Mouse (Mus musculus) intestine, embryonic 14.5 days (tissue): ENCODE results near the gene Rab30. TPM values are rescaled to one million over a fixed set of nuclear protein-coding genes. Genes with fewer than 3 reads are reported as not detected.

Experiments used
- ATAC-seq: fragments of 200-750 bp; cut with Nextera tagmentation; replicated peaks from 2 replicates; pipeline ENCODE4 v1.8.0; 2017; ENCODE audit warnings: low read depth, moderate number of reproducible peaks, moderate TSS enrichment, moderate library complexity; ENCODE audit not compliant: low FRiP score, low TSS enrichment
- DNase-seq: peaks from one replicate; pipeline ENCODE4 v3.0.0-alpha.2; 2018; ENCODE audit warnings: low spot score
- H3K27ac ChIP-seq: fragments of 300-500 bp; sonication (generic); 2 replicates; pipeline ENCODE4 v1.5.1; 2014; ENCODE audit warnings: low read depth, mild to moderate bottlenecking, control low read depth
- H3K27me3 ChIP-seq: fragments of 300-500 bp; sonication (generic); replicated peaks from 2 replicates; pipeline ENCODE4 v1.6.1; 2014; ENCODE audit warnings: low read length, control low read depth; ENCODE audit not compliant: control insufficient read depth, insufficient read depth
- H3K36me3 ChIP-seq: fragments of 300-500 bp; sonication (generic); 2 replicates; pipeline ENCODE4 v1.6.1; 2014; ENCODE audit warnings: low read length, control low read depth; ENCODE audit not compliant: control insufficient read depth, insufficient read depth
- H3K4me1 ChIP-seq: fragments of 300-500 bp; sonication (generic); replicated peaks from 2 replicates; pipeline ENCODE4 v1.6.1; 2014; ENCODE audit warnings: low read length, control low read depth, mixed read lengths; ENCODE audit not compliant: control insufficient read depth, insufficient read depth
- H3K4me2 ChIP-seq: fragments of 300-500 bp; sonication (generic); 2 replicates; pipeline ENCODE4 v1.6.1; 2014; ENCODE audit warnings: low read length
- H3K4me3 ChIP-seq: fragments of 300-500 bp; sonication (generic); 2 replicates; pipeline ENCODE4 v1.5.1; 2014; ENCODE audit warnings: low read depth, low read length, control low read depth, mixed read lengths
- H3K9ac ChIP-seq: fragments of 300-500 bp; sonication (generic); 2 replicates; pipeline ENCODE4 v1.6.1; 2014; ENCODE audit warnings: mild to moderate bottlenecking, low read length
- H3K9me3 ChIP-seq: fragments of 300-500 bp; sonication (generic); 2 replicates; pipeline ENCODE4 v1.6.1; 2016; ENCODE audit warnings: low read length, control low read depth; ENCODE audit not compliant: control insufficient read depth
- WGBS: fragments of 180-500 bp; shearing (Covaris S2); extraction: QIAGEN DNeasy Blood & Tissue Kit; methylation state at CpG from one replicate; pipeline ENCODE4 v1.1.7; 2014; 5-methylcytosine and 5-hydroxymethylcytosine counted together
- polyA plus RNA-seq: library from polyadenylated mRNA; unstranded; fragments of >200 nt; fragmentation: Nextera tagmentation; extraction: Ambion mirVana; gene quantifications from 2 replicates; pipeline ENCODE4 v1.2.1, GENCODE M21; 2014

Gene Rab30
- polyA plus RNA-seq, 1 experiment from 2014 or later = 19.1 TPM

DNA sequence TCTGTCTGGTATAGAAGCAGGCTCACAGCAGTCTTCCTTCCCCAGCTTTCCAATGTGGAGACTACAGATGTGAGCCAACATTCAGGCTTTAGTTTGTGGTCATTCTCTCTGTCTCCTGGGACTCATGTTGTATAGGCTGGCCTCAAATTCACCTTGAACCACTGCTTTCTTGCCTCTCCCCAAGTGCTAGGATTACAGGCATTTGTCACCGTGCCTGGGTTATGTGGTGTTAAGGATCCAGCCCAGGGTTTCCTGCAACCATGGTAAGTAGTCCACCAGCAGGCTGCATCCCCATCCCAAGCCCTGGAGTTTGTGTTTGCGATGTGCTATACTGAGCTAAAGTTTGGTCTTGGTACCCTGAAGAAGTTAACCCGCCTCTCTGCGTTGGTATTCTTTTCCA lies 35.2 kb downstream of the Rab30 start:
- WGBS = 51% methylated on average over 4 of the region's 4 CpGs
- no peak for ATAC-seq
- Histone ChIP-seq H3K4me3 (no peak overlapping the region), H3K27ac (peak overlapping the region; percentile 75), H3K9me3 (no peaks in the 10 kb centered on the region), H3K4me2 (peak overlapping the region; percentile 43), H3K27me3 (no peaks in the 10 kb centered on the region), H3K36me3 (no peaks in the 10 kb centered on the region), H3K9ac (no peak overlapping the region), H3K4me1 (peaks cover 15% of the 10 kb centered on the region; the same call in 1 of the 2 replicates)
- DNase-seq = no peak

DNA sequence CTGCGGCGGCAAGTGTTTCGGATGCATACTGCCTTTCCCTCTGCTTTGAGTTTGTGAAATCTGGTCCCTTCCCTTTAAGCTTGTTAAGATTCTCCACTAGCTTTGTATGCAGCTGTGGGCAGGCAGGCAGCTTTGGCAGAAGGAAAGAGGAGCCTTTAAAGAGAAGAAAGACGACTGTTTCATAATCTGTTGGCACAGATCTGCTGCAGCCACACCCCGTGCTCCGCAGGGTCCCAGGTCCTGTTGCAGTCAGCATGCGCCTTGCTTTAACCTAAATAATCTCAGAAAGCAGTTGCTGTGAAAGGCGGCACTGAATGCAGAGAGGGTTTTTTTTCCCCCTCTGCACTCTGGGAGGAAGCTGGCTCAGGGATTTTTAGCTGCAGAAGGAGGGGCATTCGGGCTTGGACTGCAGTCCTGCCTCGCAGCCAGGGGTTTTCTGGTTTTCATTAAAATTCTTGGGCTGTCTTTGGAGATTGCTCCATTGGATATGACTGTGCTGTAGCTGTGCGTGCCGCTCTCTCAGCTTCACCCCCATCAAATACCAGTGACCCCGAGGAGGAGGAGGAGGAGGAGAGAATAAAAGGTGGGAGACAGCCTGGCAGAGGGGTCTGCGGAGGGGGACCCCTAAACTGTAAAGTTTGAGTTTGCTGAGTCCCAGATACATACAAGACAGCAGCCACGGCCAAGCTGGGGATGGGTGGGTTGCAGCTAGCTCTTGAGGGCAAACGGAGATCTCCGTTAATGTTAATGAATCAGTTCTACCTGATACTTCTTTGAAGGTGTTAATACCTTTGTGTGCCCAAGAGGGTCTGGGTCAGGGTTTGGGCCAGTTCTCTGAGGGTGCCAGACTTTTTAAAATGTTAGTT lies 35.9 kb downstream of the Rab30 start:
- no peaks in the 10 kb centered on the region for H3K9me3 ChIP-seq
- 29% methylated on average over 17 of the region's 17 CpGs for WGBS

DNA sequence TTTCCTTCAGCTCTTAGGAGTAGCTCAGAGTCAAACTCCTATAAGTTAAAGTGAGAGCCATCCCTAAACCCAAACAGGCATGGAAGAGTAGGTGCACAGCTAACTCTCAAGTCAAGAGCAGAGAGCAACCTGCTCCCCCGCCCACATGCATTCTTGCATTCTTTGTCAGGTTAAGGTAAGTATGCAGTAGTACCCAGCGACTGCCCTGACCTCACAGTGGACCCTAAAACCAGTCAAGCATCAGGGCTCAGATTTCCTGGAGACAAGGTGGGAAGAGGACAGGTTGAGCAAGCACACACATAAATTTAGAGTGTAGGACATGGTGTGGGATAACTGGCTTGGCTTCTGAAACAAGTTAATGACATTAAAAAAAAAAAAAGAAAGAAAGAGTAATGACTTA lies 37.7 kb downstream of the Rab30 start:
- WGBS = 69% methylated on average over 2 of the region's 2 CpGs
- no peak for ATAC-seq
- no peak overlapping the region for H3K9ac ChIP-seq

More for the DNA sequence above, 35.9 kb downstream of the Rab30 start:
- peak overlapping the region; percentile 6; the same call in 1 of the 2 replicates for H3K4me3 ChIP-seq
- DNase-seq (peak; percentile 65), ATAC-seq (0 out of 2 replicates have a peak, but pooled peaks have one; percentile 50)
- peaks cover 15% of the 10 kb centered on the region; the same call in 1 of the 2 replicates for H3K4me1 ChIP-seq
- H3K27ac ChIP-seq = peak overlapping the region; percentile 75
- no peaks in the 10 kb centered on the region for H3K36me3 ChIP-seq
- peak overlapping the region; percentile 43 for H3K4me2 ChIP-seq
- no peak overlapping the region for H3K9ac ChIP-seq
- H3K27me3 ChIP-seq = no peaks in the 10 kb centered on the region

GRCm38 (mm10) chr7:92781361-92781760 lies 40.0 kb downstream of the Rab30 start:
- Histone ChIP-seq H3K4me2 (no peak overlapping the region), H3K4me1 (peaks cover 9% of the 10 kb centered on the region; the same call in 1 of the 2 replicates), H3K27me3 (no peaks in the 10 kb centered on the region), H3K36me3 (no peaks in the 10 kb centered on the region), H3K9me3 (no peaks in the 10 kb centered on the region), H3K27ac (no peak overlapping the region), H3K9ac (no peak overlapping the region), H3K4me3 (no peak overlapping the region)
- WGBS = 83% methylated on average over 1 of the region's 1 CpGs
- ATAC-seq = no peak
- DNase-seq = no peak

More for the DNA sequence above, 37.7 kb downstream of the Rab30 start:
- no peaks in the 10 kb centered on the region for H3K27me3 ChIP-seq
- H3K9me3 ChIP-seq = no peaks in the 10 kb centered on the region
- H3K4me3 ChIP-seq = no peak overlapping the region
- no peak for DNase-seq
- H3K27ac ChIP-seq = no peak overlapping the region
- no peaks in the 10 kb centered on the region for H3K36me3 ChIP-seq
- H3K4me2 ChIP-seq = no peak overlapping the region
- peaks cover 15% of the 10 kb centered on the region; the same call in 1 of the 2 replicates for H3K4me1 ChIP-seq

GRCm38 (mm10) chr7:92781948-92782347 lies 40.5 kb downstream of the Rab30 start:
- Histone ChIP-seq H3K9me3 (no peaks in the 10 kb centered on the region), H3K9ac (no peak overlapping the region), H3K36me3 (no peaks in the 10 kb centered on the region), H3K27ac (no peak overlapping the region), H3K4me3 (no peak overlapping the region), H3K27me3 (no peaks in the 10 kb centered on the region), H3K4me1 (peaks cover 5% of the 10 kb centered on the region; the same call in 1 of the 2 replicates), H3K4me2 (no peak overlapping the region)
- 81% methylated on average over 3 of the region's 3 CpGs for WGBS
- ATAC-seq (no peak), DNase-seq (no peak)

DNA sequence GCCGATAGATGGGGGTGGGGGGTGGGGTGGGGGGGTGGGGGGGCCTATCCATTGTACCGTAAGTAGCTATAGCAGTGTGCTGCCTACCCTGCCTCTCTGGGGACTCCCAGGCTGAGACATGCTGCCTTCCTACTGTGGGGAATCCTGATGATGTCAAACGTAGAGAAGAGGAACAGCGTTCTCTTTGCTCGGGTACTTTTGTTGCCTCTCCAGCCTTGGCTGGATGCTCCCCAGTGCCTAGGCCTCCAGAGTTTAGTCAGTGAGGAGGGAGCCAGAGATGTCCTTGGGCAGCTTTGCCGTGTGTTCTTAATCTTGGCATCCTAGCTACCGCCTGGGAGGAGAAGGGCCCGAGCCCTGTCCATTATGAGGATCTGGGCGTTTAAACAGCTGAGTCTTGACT lies 41.1 kb downstream of the Rab30 start:
- no peak overlapping the region for H3K4me3 ChIP-seq
- ATAC-seq = no peak
- H3K27me3 ChIP-seq = no peaks in the 10 kb centered on the region
- H3K27ac ChIP-seq = no peak overlapping the region
- no peaks in the 10 kb centered on the region for H3K36me3 ChIP-seq
- H3K4me1 ChIP-seq = peaks cover 4% of the 10 kb centered on the region; the same call in 1 of the 2 replicates
- DNase-seq = no peak
- H3K9me3 ChIP-seq = no peaks in the 10 kb centered on the region
- H3K9ac ChIP-seq = no peak overlapping the region
- H3K4me2 ChIP-seq = no peak overlapping the region
- 74% methylated on average over 9 of the region's 9 CpGs for WGBS

DNA sequence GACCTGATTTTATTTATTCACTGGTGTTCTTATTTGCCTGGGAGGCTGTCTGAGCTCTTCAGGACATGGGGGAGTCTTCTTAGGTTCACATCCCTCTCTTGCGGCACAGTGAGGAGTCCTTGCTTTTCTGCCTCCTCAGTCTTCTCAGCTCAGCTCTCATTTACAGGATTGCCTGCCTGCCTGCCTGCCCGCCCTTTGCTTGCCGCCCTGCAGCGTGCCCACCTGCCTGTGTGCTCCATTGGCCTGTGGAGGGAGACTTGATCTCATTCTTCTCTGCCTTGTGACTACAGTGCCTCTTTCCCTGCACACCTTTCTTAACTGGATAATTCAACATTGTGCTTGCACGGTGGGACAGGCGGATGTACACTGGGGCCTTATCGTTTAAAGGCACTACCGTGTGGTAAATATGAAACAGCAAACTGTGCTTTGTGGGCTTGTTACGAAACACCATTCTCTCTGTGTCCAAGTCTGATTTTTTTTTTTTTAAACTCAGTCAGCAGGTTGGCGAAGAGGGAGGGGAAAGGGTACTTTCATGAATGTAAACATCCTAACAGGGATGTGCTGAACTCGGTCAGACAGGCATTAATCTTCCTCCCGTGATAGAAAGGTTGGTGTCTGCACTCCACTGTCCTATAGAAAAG lies 41.9 kb downstream of the Rab30 start:
- Histone ChIP-seq H3K9ac (no peak overlapping the region), H3K4me3 (no peak overlapping the region), H3K27ac (no peak overlapping the region), H3K4me1 (no peaks in the 10 kb centered on the region), H3K4me2 (no peak overlapping the region), H3K27me3 (no peaks in the 10 kb centered on the region), H3K9me3 (no peaks in the 10 kb centered on the region), H3K36me3 (no peaks in the 10 kb centered on the region)
- 52% methylated on average over 12 of the region's 12 CpGs for WGBS
- ATAC-seq (no peak), DNase-seq (no peak)

- H3K9me3 ChIP-seq = no peaks in the 10 kb centered on the region
- no peak overlapping the region for H3K9ac ChIP-seq
- H3K4me2 ChIP-seq = no peak overlapping the region
- no peak for DNase-seq
- no peaks in the 10 kb centered on the region for H3K36me3 ChIP-seq
- ATAC-seq = no peak
- no peaks in the 10 kb centered on the region for H3K4me1 ChIP-seq
- no peak overlapping the region for H3K4me3 ChIP-seq
- no peaks in the 10 kb centered on the region for H3K27me3 ChIP-seq
- no peak overlapping the region for H3K27ac ChIP-seq
- 54% methylated on average over 11 of the region's 11 CpGs for WGBS
These were observed 42.5 kb downstream of the Rab30 start for GRCm38 (mm10) chr7:92783914-92784313.
